Mouse (Mus musculus) heart, adult 2 months (tissue): ENCODE measurements around the gene Nrbf2.

Experiments used
- CTCF ChIP-seq: fragments of 200-600 bp; IDR thresholded peaks from 2 replicates; pipeline ENCODE4 v1.8.1; 2022; ENCODE audit warnings: antibody characterized with exemption, mild to moderate bottlenecking, moderate library complexity
- POLR2A ChIP-seq: fragments of 200-500 bp; IDR thresholded peaks from 2 replicates; pipeline ENCODE4 v1.6.1; 2011; ENCODE audit warnings: mild to moderate bottlenecking, low read depth, low read length, control low read depth; ENCODE audit not compliant: insufficient read depth

DNA sequence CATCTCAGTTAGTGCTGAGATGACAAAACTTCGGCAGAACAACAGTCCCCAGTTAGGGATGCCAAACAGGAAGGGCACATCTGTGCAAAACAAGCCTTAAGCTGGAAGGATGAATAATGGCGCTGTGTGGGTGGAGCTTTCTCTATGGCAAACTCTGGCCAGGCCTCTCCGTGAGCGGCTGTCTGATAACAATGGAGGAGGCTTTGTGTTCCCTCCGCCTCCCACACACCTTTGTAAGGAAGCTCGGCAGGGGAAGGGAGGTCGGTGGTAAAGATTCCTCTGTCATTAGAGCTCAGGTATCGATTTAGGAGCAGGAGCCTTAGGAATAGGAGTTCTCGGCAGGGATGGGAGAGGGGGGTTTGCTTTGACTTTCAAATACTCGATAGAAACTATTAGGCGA is 44.6 kb upstream of the Nrbf2 start:
- no peak for TF ChIP-seq POLR2A
- TF ChIP-seq CTCF: no peak
